12 mouse cellular contexts compared by ENCODE assay signal in the genomic region with DNA sequence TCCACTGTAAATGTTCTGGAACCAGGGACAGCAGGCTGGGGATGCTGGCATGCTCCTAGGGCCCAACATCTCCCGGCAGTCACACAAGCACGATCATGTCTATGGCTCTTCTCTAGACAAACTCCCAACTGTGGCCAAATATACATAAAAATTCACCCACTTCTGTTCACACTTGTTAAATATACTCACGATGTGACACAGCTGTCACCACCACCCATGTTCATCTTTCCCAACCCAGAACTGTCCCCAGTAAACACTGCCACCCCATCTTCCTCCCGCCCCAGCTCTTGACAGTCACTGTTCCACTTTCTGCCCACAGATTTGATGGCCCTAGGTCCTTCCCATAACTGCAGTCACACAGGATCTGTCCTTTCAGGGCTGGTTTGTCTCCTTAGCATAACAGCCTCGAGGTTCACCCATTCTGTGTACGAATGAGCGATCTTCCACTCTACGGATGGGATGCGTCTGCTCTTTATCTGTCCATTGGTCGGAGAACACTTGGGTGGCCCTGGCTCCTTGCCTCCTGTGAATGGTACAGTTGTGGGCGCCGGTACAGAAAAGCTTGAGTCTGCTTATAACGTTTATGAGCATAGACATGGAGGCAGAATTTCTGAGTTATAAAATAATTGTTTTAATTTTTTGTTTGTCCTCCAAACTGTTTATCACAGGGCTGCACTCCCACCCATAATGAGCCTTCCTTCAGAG. TPM values are rescaled to one million over a fixed set of nuclear protein-coding genes. Genes with fewer than 3 reads are reported as not detected.
DNase-seq lines count a peak whose midpoint lies in the region; ATAC-seq and TF ChIP-seq lines count a peak whose summit lies in the region.
"Had no signal": no experiment of that assay in that cellular context is flagged by ENCODE, and none has a peak within 500 bp of the region (broad histone marks: within the 10 kb centered on the region; RNA-seq: fewer than 3 reads in every experiment).

No protein-coding gene starts in this region.

- peak overlapping the region; percentile 38 for H3K4me3 ChIP-seq in limb, embryonic 10.5 days
- H3K4me3 ChIP-seq in thymus, adult 2 months (ENCODE audit: control insufficient read depth, insufficient read depth, low read length) = no peak overlapping the region

- ATAC-seq in cerebellum, adult (ENCODE audit: insufficient number of reproducible peaks, low FRiP score, low TSS enrichment) = no peak
- ATAC-seq: intestine, postnatal 0 days had no signal

- H3K36me3 ChIP-seq in limb, embryonic 10.5 days = no peaks in the 10 kb centered on the region
- no peaks in the 10 kb centered on the region for H3K36me3 ChIP-seq in thymus, adult 2 months (ENCODE audit: control insufficient read depth, insufficient read depth, low read length)

- peaks cover 65% of the 10 kb centered on the region for H3K4me1 ChIP-seq in limb, embryonic 10.5 days
- peaks cover 29% of the 10 kb centered on the region for H3K4me1 ChIP-seq in thymus, adult 2 months (replicated peaks; ENCODE audit: control insufficient read depth, insufficient read depth, low read length)

- TF ChIP-seq CTCF in thymus, adult 2 months (IDR thresholded peaks at IDR 0.05; ENCODE audit: borderline replicate concordance, control insufficient read depth, extremely low read depth, insufficient read depth, low read length, poor library complexity) = no peak

- 57% methylated on average over 13 of the region's 13 CpGs for WGBS in limb, embryonic 10.5 days
- 87% methylated on average over 13 of the region's 13 CpGs for WGBS in thymus, adult 2 months

- peak overlapping the region; percentile 77 for H3K27ac ChIP-seq in limb, embryonic 10.5 days
- no peak overlapping the region for H3K27ac ChIP-seq in thymus, adult 2 months (ENCODE audit: control insufficient read depth, insufficient read depth, low read length)
- H3K27ac ChIP-seq: macrophage; stomach, postnatal 0 days had no signal

- H3K27me3 ChIP-seq in limb, embryonic 10.5 days (ENCODE audit: low read depth, poor library complexity, severe bottlenecking) = peaks cover 100% of the 10 kb centered on the region
- peaks cover 3% of the 10 kb centered on the region; the same call in 1 of the 2 replicates for H3K27me3 ChIP-seq in thymus, adult 2 months (ENCODE audit: control insufficient read depth, insufficient read depth, low read length)

- no peak for TF ChIP-seq POLR2A in thymus, adult 2 months (IDR thresholded peaks at IDR 0.05; ENCODE audit: control insufficient read depth, extremely low read depth, insufficient read depth, low read length, poor library complexity)

- peak; percentile 38 for DNase-seq in cerebellum, adult 9-11 months
- DNase-seq in right cerebral cortex, postnatal 25 days = peak; percentile 41
- DNase-seq in right cerebral cortex, postnatal 10 days (ENCODE audit: low spot score in 2 of 2) = no peak
- DNase-seq in limb, embryonic 10.5 days (ENCODE audit: low spot score) = no peak
- DNase-seq in thymus, postnatal 36 days = no peak
- DNase-seq in lung, postnatal 25 days (ENCODE audit: low spot score) = no peak
- DNase-seq in thymus, adult 2 months = no peak
- DNase-seq: adrenal gland, adult 8-10 months had no signal

- no peaks in the 10 kb centered on the region for H3K9me3 ChIP-seq in limb, embryonic 10.5 days (replicated peaks)

RNA-seq across cellular contexts. Expression of a gene that starts 3.3 kb away (rescaled TPM):
- polyA plus RNA-seq in limb, embryonic 10.5 days (2016; fragmentation: Nextera tagmentation; extraction: Ambion mirVana) = 0.33 and 1.1 TPM in 2 replicates
- polyA plus RNA-seq in thymus, adult 2 months (2012; rRNA removed) = 4.1 and 5.6 TPM in 2 replicates
- polyA plus RNA-seq: macrophage had no signal

RNA-seq across cellular contexts. Expression of a gene that starts 6.5 kb away (rescaled TPM):
- 45.8 and 56.5 TPM in 2 replicates for polyA plus RNA-seq in limb, embryonic 10.5 days (2016; fragmentation: Nextera tagmentation; extraction: Ambion mirVana)
- 121 and 155 TPM in 2 replicates for polyA plus RNA-seq in thymus, adult 2 months (2012; rRNA removed)

RNA-seq across cellular contexts. Expression of a gene that starts 29.1 kb away (rescaled TPM):
- 0.55 and 2.4 TPM in 2 replicates for polyA plus RNA-seq in limb, embryonic 10.5 days (2016; fragmentation: Nextera tagmentation; extraction: Ambion mirVana)
- polyA plus RNA-seq in thymus, adult 2 months (2012; rRNA removed) = 215 and 227 TPM in 2 replicates

RNA-seq across cellular contexts. Expression of a gene that starts 58.5 kb away (rescaled TPM):
- polyA plus RNA-seq in limb, embryonic 10.5 days (2016; fragmentation: Nextera tagmentation; extraction: Ambion mirVana) = 34.9 and 42.7 TPM in 2 replicates
- 77.1 and 105 TPM in 2 replicates for polyA plus RNA-seq in thymus, adult 2 months (2012; rRNA removed)

Comparison
In these comparisons a context has a peak if more than half of its experiments do, and no peak if none do; other contexts are left out.
1. DNase-seq: peak in cerebellum, adult 9-11 months (single experiment) and right cerebral cortex, postnatal 25 days (single experiment); none in right cerebral cortex, postnatal 10 days (0 of 2), limb, embryonic 10.5 days (single experiment), thymus, postnatal 36 days (0 of 2), lung, postnatal 25 days (single experiment) and thymus, adult 2 months (single experiment).
2. RNA of a gene that starts 29.1 kb away (polyA plus RNA-seq): 215 to 227 TPM in thymus, adult 2 months; 0.55 to 2.4 TPM in limb, embryonic 10.5 days; every median in the first group is over 10 times any median in the second.